In the genomic region with DNA sequence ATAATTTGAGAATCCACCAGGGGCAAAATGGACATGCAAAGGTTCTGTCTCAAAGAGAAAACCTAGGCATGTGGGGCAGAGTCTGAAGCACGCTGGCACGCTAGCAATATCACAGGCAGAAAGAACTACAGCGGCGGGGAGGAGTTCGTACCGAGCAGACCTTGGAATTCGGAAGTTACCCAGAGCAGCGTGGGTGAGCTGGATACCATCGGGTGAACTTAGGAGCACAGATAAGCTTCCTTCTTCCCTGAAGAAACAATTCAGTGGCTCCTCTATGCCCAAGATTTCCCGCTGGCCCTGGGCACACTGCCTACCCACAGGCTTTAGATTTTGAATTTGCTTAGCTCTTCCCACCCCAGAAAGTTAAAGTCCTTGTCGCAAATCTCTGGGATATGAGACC, we compare ENCODE assay signal across 8 mouse cellular contexts.
DNase-seq lines count a peak whose midpoint lies in the region; ATAC-seq lines count a peak whose summit lies in the region.

No protein-coding gene starts in this region.

- peak; percentile 48 for DNase-seq in left cerebral cortex, postnatal 4 days
- no peak for DNase-seq in left cerebral cortex, adult 8-10 months (ENCODE audit: low spot score in 2 of 2)
- peak; percentile 74 to 77 for DNase-seq in cerebellum, postnatal 10 days
- no peak for DNase-seq in thymus, postnatal 14 days
- no peak for DNase-seq in layer of hippocampus, adult 11-12 months (ENCODE audit: low spot score)

- ATAC-seq in hindbrain, embryonic 16.5 days = no peak
- no peak for ATAC-seq in neural tube, embryonic 15.5 days (ENCODE audit: low FRiP score)
- no peak for ATAC-seq in megakaryocyte, adult 5-6 weeks (ENCODE audit: poor library complexity, severe bottlenecking)

- H3K27ac ChIP-seq in hindbrain, embryonic 16.5 days (ENCODE audit: low read depth, low read length) = no peak overlapping the region
- no peak overlapping the region for H3K27ac ChIP-seq in neural tube, embryonic 15.5 days (replicated peaks)

- H3K9me3 ChIP-seq in hindbrain, embryonic 16.5 days (ENCODE audit: control insufficient read depth, low read length) = no peaks in the 10 kb centered on the region
- H3K9me3 ChIP-seq in neural tube, embryonic 15.5 days (replicated peaks) = no peaks in the 10 kb centered on the region

- no peak overlapping the region for H3K9ac ChIP-seq in hindbrain, embryonic 16.5 days (ENCODE audit: low read depth, low read length)
- no peak overlapping the region for H3K9ac ChIP-seq in neural tube, embryonic 15.5 days (replicated peaks)

- H3K36me3 ChIP-seq in hindbrain, embryonic 16.5 days (ENCODE audit: control insufficient read depth, insufficient read depth, low read length) = no peaks in the 10 kb centered on the region
- no peaks in the 10 kb centered on the region for H3K36me3 ChIP-seq in neural tube, embryonic 15.5 days

- H3K4me3 ChIP-seq in hindbrain, embryonic 16.5 days (ENCODE audit: low read length) = no peak overlapping the region
- no peak overlapping the region for H3K4me3 ChIP-seq in neural tube, embryonic 15.5 days (replicated peaks)

- H3K27me3 ChIP-seq in hindbrain, embryonic 16.5 days (replicated peaks; ENCODE audit: control insufficient read depth, insufficient read depth, low read length) = no peaks in the 10 kb centered on the region; the same call in 1 of the 2 replicates
- H3K27me3 ChIP-seq in neural tube, embryonic 15.5 days (replicated peaks) = no peaks in the 10 kb centered on the region

- no peaks in the 10 kb centered on the region; the same call in 1 of the 2 replicates for H3K4me1 ChIP-seq in hindbrain, embryonic 16.5 days (ENCODE audit: control insufficient read depth, insufficient read depth, low read depth, low read length)
- 0 out of 2 replicates have a peak, but pooled peaks cover 10% of the 10 kb centered on the region for H3K4me1 ChIP-seq in neural tube, embryonic 15.5 days

- peak overlapping the region; percentile 33; the same call in 1 of the 2 replicates for H3K4me2 ChIP-seq in hindbrain, embryonic 16.5 days (ENCODE audit: low read length)
- peak overlapping the region; percentile 41 for H3K4me2 ChIP-seq in neural tube, embryonic 15.5 days

- intact Hi-C loops in left cerebral cortex, postnatal 4 days (cut with DNase I) = no loop called here

- WGBS in hindbrain, embryonic 16.5 days = 57% methylated on average over 11 of the region's 11 CpGs
- WGBS in neural tube, embryonic 15.5 days = 47% methylated on average over 11 of the region's 11 CpGs

Comparison
In these comparisons a context has a peak if more than half of its experiments do, and no peak if none do; other contexts are left out.
1. DNase-seq: peak in left cerebral cortex, postnatal 4 days (single experiment) and cerebellum, postnatal 10 days (2 of 2); none in left cerebral cortex, adult 8-10 months (0 of 2), thymus, postnatal 14 days (single experiment) and layer of hippocampus, adult 11-12 months (single experiment).